Mouse (Mus musculus) brain, adult 2 months (tissue): ENCODE measurements at regions not wholly inside any gene's neighbourhood (a gene's known extent, or its start where the extent isn't known, plus 50 kb on each side); places are given as distances from the start of the nearest gene placed in this dataset.

Source experiments
- DNase-seq: peaks from one replicate; pipeline ENCODE4 v3.0.0; 2011; ENCODE audit warnings: low read depth, low spot score

DNA sequence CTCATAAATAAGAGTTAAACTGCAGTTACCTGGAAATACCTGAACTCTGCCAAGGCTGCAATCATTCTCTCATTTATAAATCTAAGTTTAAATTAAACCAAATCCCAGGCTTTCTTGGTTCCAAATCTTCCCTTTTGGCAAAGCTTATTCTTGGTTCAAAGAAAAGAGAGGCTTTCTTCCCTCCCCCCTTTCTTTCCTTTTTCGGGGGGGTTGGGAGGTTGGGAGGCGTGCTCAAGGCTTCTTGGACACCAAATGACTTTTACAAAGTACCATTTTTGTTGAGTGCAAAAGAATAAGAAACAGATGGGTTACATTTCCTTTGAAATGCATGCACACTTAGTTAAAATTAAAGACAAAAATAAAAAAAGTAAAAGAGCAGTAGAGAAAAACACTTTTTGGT is 105.4 kb upstream of the Mroh9 start:
- no peak for DNase-seq

DNA sequence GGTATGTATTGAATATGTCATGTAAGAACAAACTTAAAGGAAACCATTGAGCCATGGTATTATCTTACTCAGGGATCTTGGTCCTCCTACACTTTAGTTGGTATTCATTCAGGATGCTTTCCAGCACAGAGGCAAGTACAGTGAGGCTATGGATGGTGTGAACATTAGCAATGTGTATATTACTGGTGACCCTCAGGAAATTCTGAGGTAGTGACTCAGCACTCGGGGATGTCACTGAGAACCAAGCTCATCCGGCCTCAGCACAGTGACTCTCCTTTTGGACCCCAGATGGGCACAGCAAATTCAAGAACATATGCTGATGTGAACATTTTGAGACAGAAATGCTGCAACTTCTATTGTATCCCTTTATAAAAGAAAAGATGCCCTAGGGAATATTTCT is 96.4 kb upstream of the Mroh9 start:
- DNase-seq: no peak

DNA sequence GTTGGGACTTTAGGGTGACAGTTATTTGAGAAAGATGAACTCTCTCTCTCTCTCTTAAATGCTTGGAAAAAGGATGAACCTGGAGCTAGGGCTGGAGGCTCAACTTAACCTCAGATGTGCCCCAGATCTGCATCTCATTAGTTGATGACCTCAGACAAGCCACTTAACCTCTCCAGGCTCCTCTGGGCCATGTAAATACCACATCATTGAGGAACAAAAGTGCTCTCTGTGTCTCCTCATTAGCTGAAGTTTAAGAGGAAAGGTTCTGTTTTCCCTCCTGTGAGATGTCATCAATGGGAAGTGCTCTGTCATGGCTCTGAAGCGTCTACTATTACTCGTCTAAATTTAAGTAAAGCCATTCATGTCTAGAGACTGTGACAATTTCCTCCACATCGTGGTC is 91.5 kb upstream of the Mroh9 start:
- no peak for DNase-seq

DNA sequence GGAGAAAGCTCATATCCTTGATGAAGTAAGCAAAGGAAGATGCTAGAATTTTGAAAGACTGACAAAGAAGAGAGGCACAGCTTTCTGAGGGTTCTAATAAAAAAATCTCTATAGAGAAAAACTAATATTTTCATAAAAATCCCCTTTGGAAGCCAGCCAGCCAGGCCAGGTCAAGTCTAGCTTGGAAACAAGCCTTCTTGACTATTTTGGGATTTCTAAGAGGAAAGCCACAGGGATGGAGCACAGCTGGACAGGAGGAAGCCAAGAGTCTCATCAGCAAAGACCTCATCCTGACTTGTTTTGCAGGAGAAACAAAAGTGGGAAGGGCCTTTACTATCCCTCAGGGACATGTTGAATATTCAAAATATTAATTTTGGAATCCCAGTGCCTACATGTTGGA is 81.6 kb upstream of the Mroh9 start:
- DNase-seq: no peak

DNA sequence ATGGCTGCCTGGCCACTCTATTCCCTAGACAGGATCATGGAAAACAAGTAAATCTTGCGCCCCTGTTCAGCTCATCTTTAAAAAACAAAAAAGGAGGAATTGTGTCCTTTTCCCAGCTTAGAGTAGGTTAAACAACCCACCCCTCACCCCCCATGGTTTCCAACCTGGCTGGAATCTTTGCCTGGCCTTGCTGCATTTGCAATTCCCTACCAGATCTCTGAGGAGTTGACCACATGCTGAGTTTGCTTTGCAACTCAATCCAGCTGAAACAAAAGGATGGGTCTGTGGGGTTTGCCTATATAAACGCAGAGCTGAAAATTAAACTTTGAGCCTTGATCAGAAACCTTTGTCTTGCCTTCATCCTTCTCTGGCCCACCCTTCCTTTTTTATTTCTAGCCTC is 78.2 kb upstream of the Mroh9 start:
- DNase-seq: no peak

DNA sequence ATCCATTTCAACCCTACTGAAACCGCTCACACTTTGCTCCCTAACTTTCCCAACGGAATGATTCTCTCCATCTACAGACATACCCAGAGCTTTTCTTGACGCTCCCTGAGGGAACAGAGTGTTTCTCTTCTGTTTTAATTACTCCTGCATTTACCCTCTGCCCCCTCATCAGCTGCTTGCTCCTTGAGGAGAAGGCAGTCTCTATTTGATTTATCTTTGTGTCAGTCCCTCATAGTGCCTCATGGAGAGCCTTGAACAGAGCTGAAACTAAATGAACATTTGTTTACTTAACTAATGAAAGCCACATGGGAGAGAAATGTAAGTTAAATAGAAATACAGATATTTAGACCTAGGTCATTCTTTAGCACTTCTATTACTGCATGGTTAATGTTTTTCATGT is 74.4 kb upstream of the Mroh9 start:
- no peak for DNase-seq

DNA sequence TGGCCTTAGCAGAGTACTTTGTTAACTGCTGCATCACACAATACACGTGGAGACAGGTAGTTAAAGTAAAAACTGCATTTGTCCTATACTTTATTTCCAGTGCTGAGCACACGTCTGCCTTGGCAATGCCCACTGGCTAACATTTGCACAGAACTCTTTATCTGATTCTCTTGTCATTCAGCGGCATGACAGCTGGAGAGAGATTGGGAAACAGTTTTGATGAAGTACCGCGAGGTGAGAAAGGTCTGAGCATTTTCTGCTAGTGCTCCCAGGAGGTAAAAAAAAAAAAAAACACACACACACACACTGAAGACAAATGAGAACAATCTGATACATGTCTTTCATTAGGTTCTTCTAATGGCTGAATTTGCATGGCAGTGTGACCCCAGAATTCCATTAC is 73.0 kb upstream of the Mroh9 start:
- no peak for DNase-seq

DNA sequence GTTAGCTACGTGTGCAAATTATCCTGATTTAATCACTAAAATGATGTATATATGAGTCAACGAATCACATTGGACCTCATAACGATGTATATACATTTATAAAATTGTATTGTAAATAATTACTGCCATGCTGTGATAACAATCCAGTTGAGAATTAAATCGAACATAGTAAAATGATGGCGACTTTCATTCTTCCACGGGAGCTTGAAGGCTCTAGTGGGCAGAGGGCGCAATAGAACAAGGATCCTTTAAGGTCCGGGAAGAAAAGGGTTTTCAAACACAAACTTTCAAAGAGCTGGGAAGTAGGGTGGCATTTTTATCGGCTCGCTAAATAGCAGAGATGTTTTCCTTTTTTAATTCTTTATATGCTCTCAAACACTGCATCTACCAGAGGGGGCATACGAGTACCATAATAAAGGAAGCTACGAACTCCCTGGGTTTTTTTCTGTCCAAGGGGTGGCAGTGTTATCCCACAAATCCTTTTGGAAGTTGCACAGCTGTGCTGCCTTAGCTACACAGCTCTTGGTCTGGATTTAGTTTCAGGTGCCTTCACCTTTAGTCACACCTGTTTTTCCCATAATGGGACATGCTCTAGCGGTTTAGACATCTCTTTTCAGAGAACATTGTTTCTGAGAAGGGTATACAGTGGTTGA is 64.9 kb upstream of the Mroh9 start:
- peak; percentile 87 for DNase-seq

DNA sequence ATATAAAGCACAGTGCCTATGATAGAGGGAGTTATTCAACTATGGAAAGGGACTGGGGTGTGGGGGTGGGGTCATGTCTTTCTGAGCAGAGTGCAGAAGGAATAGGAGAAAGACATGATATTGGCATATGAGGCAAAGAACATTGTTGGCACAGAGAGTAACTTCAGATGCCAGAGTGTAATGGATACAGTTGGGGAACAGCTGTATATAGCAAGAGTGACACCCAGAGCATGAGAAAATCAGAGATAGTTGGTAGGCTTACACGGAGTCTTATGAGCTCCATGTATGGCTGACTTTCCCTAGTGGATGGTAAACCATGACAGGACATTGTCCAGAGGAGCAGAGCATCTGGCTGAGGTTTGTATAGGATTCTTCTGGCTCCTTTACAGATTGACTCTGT is 61.2 kb upstream of the Mroh9 start:
- no peak for DNase-seq

DNA sequence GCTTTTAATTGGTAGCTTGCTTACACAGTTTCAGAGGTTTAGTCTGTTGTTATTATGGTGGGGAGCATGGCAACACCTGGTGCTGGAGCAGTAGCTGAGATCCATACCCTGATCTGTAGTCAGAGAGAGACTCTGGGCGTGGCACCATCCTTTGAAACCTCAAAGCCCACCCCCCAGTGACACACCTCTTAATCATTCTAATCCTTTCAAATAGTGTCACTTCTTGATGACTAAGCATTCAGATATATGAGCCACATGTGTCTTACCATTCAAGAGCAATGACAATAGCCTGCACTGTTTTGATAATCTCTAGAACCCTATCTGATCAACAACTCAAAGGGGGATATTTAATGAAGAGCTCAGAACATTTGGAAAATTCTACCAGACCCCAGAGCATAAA is 57.6 kb upstream of the Mroh9 start:
- DNase-seq: no peak

DNA sequence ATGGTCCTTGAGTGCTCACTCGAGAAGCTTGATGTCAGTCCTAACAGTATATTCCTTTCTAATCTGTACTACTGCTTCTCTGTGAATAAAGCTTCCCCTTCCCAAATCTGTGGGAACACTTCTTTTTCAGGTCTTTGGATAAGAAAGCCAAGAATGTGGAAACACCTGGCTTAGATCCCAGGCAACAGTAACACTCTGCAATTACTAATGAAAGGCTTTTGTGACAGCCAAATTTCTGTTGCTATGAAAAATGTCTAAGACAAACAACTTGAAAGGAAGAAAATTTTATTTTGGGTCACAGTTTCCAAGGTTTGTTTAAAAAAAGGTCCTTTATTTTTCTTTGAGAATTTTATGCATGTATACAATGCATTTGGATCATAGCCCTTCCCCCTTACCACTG is 56.0 kb upstream of the Mroh9 start:
- peak; percentile 56 for DNase-seq

DNA sequence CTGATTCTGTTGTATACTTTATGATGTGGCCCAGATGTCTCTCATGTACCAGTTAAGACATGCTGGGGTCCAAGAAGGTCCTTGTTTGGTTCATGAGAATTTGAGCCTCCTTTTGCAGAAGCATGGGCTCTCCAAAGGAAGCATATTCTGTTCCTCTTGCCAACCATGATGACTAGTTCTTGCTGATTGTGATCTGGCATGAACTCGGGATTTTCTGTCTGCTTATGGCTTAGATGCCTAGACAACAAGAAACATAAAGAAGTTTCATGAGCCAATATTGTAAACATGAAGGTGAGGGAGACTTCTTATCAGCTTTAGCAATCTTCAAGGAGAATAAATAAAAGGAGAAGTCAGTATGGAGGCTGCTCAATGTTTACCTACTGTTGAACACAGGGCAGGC is 52.7 kb upstream of the Mroh9 start:
- no peak for DNase-seq
